ENCODE assay signal across 23 mouse cellular contexts in the genomic region with DNA sequence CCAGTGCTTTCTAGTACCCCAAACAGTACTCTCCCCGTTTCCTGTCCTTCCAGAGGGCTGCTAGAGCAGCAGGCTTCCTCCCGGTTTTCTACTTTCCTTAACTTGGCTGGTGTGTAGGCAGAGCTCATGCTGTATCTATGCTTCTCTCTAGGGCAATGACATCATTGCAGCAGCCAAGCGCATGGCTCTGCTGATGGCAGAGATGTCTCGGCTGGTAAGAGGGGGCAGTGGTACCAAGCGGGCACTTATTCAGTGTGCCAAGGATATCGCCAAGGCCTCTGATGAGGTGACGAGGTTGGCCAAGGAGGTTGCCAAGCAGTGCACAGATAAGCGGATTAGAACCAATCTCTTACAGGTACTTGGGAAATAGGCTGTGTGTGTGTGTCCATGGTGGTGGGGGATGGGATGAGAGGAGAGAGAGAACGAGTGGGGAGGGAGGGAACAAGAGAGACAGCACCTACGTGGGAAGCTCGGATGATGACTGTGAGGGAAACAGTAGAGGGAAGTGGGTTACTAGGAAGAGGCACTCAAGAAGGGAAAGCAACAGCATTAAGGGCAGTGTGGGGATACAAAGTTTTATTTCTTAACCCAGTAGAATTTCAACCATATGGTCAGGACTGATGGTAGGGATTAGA. TPM values are rescaled to one million over a fixed set of nuclear protein-coding genes. Genes with fewer than 3 reads are reported as not detected.
DNase-seq lines count a peak whose midpoint lies in the region; TF ChIP-seq lines count a peak whose summit lies in the region.
"Had no signal": no experiment of that assay in that cellular context is flagged by ENCODE, and none has a peak within 500 bp of the region (broad histone marks: within the 10 kb centered on the region; RNA-seq: fewer than 3 reads in every experiment).

No protein-coding gene starts in this region.

- H3K27ac ChIP-seq in layer of hippocampus, adult 2 months = peak overlapping the region; percentile 81
- H3K27ac ChIP-seq: forebrain, embryonic 10.5 days; hindbrain, postnatal 0 days; limb, embryonic 10.5 days; liver, embryonic 15.5 days; lung, embryonic 15.5 days; neural tube, embryonic 12.5 days; stomach, embryonic 15.5 days had no signal

- DNase-seq in heart, adult 11 months = peak; percentile 91
- DNase-seq in heart, adult 18-20 months = no peak
- DNase-seq in layer of hippocampus, adult 2 months (ENCODE audit: low spot score in 2 of 2) = no peak
- DNase-seq in layer of hippocampus, postnatal 10 days (ENCODE audit: low spot score in 2 of 2) = no peak
- DNase-seq in right cerebral cortex, adult 2 months (ENCODE audit: low spot score in 2 of 2) = peak; percentile 48 to 49
- DNase-seq in right cerebral cortex, postnatal 14 days = no peak
- no peak for DNase-seq in B cell, adult 2 months
- DNase-seq: adrenal gland, postnatal 10 days; cerebellum, adult 11 months; cerebellum, postnatal 10 days; kidney, postnatal 25 days; liver; lung, postnatal 36 days; midbrain, embryonic 14.5 days; thymus, postnatal 25 days had no signal

- H3K4me3 ChIP-seq in layer of hippocampus, adult 2 months = no peak overlapping the region; the same call in 1 of the 2 replicates
- H3K4me3 ChIP-seq: forebrain, embryonic 10.5 days; limb, embryonic 10.5 days; liver, embryonic 15.5 days; lung, embryonic 15.5 days; megakaryocyte, embryonic 14.5 days; neural tube, embryonic 12.5 days; stomach, embryonic 15.5 days had no signal

- TF ChIP-seq CTCF in layer of hippocampus, adult 2 months (conservative IDR thresholded peaks at IDR 0.05) = no peak

RNA-seq across cellular contexts. Expression of a gene that starts 23.2 kb away (rescaled TPM):
- total RNA-seq in heart, adult 18-20 months (2021) = 10 to 100 TPM; 48.1 to 48.8 TPM
- 10 to 100 TPM; 67.0 to 70.9 TPM for total RNA-seq in layer of hippocampus, adult 2 months (2021)
- total RNA-seq in layer of hippocampus, postnatal 10 days (2021) = 10 to 100 TPM; 81.8 to 86.9 TPM

RNA-seq across cellular contexts. Expression of a gene that starts 23.2 kb away (rescaled TPM):
- total RNA-seq in heart, adult 18-20 months (2021) = 100 to 1,000 TPM; 228 to 242 TPM
- total RNA-seq in layer of hippocampus, adult 2 months (2021) = 10 to 100 TPM; 62.5 to 72.3 TPM
- 10 to 100 TPM; 70.3 to 70.6 TPM for total RNA-seq in layer of hippocampus, postnatal 10 days (2021)

Comparison
In these comparisons a context has a peak if more than half of its experiments do, and no peak if none do; other contexts are left out.
1. DNase-seq: peak in heart, adult 11 months (single experiment) and right cerebral cortex, adult 2 months (2 of 2); none in heart, adult 18-20 months (0 of 2), layer of hippocampus, adult 2 months (0 of 2), layer of hippocampus, postnatal 10 days (0 of 2), right cerebral cortex, postnatal 14 days (single experiment) and B cell, adult 2 months (0 of 2).